Mouse (Mus musculus): ENCODE measurements around the gene Trappc12. TPM values are rescaled to one million over a fixed set of nuclear protein-coding genes. Genes with fewer than 3 reads are reported as not detected.

The Trappc12 gene
- total and polyA plus RNA-seq, 3 experiments = 13.5 to 49.6 (median 44.9) TPM

DNA sequence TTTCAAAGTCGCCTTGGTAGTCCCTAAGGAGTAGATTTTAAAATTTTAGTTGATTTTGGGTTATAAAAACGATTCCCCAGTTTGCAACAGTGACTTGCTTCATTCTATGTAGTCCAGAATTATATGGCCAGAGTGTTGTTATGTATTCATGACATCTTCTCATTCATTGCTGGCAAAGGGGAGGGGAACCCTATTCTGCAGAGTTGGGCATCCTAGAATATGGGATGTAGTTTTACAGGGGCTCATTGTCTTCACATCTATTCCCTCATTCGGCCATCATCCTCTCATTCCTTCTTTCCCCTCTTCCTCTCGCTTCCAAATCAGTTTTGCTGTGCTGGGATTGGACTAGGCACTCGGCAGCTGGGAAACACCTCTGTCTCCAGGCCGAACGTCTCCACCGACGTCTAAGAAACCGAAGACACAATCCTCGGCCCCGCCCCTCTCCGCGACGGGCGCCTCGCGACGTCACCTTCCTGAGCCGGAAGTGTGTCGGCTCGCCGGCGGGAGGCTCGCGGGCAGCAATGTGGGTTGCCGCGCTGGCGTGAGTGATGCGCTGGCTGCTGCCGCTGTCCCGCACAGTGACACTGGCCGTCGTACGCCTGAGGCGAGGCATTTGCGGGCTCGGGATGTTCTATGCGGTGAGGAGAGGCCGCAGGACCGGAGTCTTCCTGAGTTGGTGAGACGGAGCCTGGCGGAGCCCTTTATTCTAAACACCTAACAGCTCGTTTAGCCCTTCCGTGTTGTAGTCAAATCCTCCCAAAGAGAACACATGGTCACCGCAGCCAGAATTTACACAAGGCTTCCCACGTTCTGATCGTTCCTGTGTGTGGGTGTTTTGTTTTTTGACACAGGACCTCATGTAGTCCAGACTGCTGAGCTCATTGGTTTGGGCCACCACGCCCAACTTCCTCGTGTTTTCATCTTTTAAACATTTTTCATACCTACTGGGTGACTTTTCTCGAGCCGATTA lies 100.8 kb downstream of the Trappc12 start, which contains the start of gene Rnaseh1:
TSS of gene Rnaseh1 (plus strand) at position 462 of the 970 bp plus-strand sequence.
- no peak for TF ChIP-seq CTCF (IDR thresholded peaks at IDR 0.05; ENCODE audit: low read depth, low read length)
- no peak for TF ChIP-seq GATA1 (IDR thresholded peaks at IDR 0.05; ENCODE audit: borderline replicate concordance, low read length)
- TF ChIP-seq TAL1 (conservative IDR thresholded peaks at IDR 0.05; ENCODE audit: low read depth, low read length) = no peak
- no peak for TF ChIP-seq GATA2 (IDR thresholded peaks at IDR 0.05; ENCODE audit: borderline replicate concordance, low read depth, low read length)
- no peak for TF ChIP-seq POLR2AphosphoS5 (IDR thresholded peaks at IDR 0.05; ENCODE audit: insufficient replicate concordance, low read depth, low read length)
- Histone ChIP-seq H3K27me3 (ENCODE audit: insufficient read depth, low read length) (peaks cover 10% of the 10 kb centered on the region), H3K9me3 (replicated peaks) (no peaks in the 10 kb centered on the region), H3K36me3 (replicated peaks) (peaks cover 36% of the 10 kb centered on the region), H3K4me1 (ENCODE audit: insufficient read depth, low read depth, low read length) (peaks cover 16% of the 10 kb centered on the region), H3K4me3 (ENCODE audit: low read depth, low read length) (peak within 1 kb of the TSS; percentile 78)
- ATAC-seq (ENCODE audit: extremely low read depth, insufficient number of reproducible peaks, low FRiP score, poor library complexity, severe bottlenecking) (peak; percentile 97), DNase-seq (ENCODE audit: low spot score) (peak; percentile 93)

Other genes starting within 250 kb of the Trappc12 start
- gene Dcdc2c, start 198.1 kb downstream of the Trappc12 start, total RNA-seq (2014; fragmentation: Nextera tagmentation) = not detected in 2 replicates
- gene Dcdc2c, start 198.1 kb downstream of the Trappc12 start, total RNA-seq (2017) = 0.16 and 0.52 TPM in 2 replicates
- not detected in 2 replicates for gene Dcdc2c, start 198.1 kb downstream of the Trappc12 start, polyA plus RNA-seq (2012)
- not detected in 2 replicates for gene Allc, start 167.9 kb downstream of the Trappc12 start, total RNA-seq (2014; fragmentation: Nextera tagmentation)
- 0.05 and 0.17 TPM in 2 replicates for gene Allc, start 167.9 kb downstream of the Trappc12 start, total RNA-seq (2017)
- not detected in 2 replicates for gene Allc, start 167.9 kb downstream of the Trappc12 start, polyA plus RNA-seq (2012)
- not detected in 2 replicates for gene Colec11, start 127.1 kb downstream of the Trappc12 start, total RNA-seq (2014; fragmentation: Nextera tagmentation)
- 0.22 and 0.46 TPM in 2 replicates for gene Colec11, start 127.1 kb downstream of the Trappc12 start, total RNA-seq (2017)
- not detected in 2 replicates for gene Colec11, start 127.1 kb downstream of the Trappc12 start, polyA plus RNA-seq (2012)
- 1,147 and 1,296 TPM in 2 replicates for gene Rps7, start 114.5 kb downstream of the Trappc12 start, total RNA-seq (2014; fragmentation: Nextera tagmentation)
- gene Rps7, start 114.5 kb downstream of the Trappc12 start, total RNA-seq (2017) = 3,809 and 4,399 TPM in 2 replicates
- 365 and 446 TPM in 2 replicates for gene Rps7, start 114.5 kb downstream of the Trappc12 start, polyA plus RNA-seq (2012)
- 11.2 and 17.6 TPM in 2 replicates for gene Rnaseh1, start 100.9 kb downstream of the Trappc12 start, total RNA-seq (2014; fragmentation: Nextera tagmentation)
- 24.5 and 27.2 TPM in 2 replicates for gene Rnaseh1, start 100.9 kb downstream of the Trappc12 start, total RNA-seq (2017)
- gene Rnaseh1, start 100.9 kb downstream of the Trappc12 start, polyA plus RNA-seq (2012) = 14.9 and 17.8 TPM in 2 replicates
- 70.8 and 97.4 TPM in 2 replicates for gene Adi1, start 75.2 kb downstream of the Trappc12 start, total RNA-seq (2014; fragmentation: Nextera tagmentation)
- gene Adi1, start 75.2 kb downstream of the Trappc12 start, total RNA-seq (2017) = 39.2 and 45.3 TPM in 2 replicates
- 20.1 and 25.6 TPM in 2 replicates for gene Adi1, start 75.2 kb downstream of the Trappc12 start, polyA plus RNA-seq (2012)
- 11.0 and 14.9 TPM in 2 replicates for gene Eipr1, start 1.3 kb upstream of the Trappc12 start, total RNA-seq (2014; fragmentation: Nextera tagmentation)
- 52.8 and 59.5 TPM in 2 replicates for gene Eipr1, start 1.3 kb upstream of the Trappc12 start, total RNA-seq (2017)
- 22.4 and 26.5 TPM in 2 replicates for gene Eipr1, start 1.3 kb upstream of the Trappc12 start, polyA plus RNA-seq (2012)